Mouse (Mus musculus): ENCODE results near the gene Oxsm. TPM values are rescaled to one million over a fixed set of nuclear protein-coding genes. Genes with fewer than 3 reads are reported as not detected.

The Oxsm gene
- polyA plus RNA-seq (2021; fragmentation: Nextera tagmentation), result 6.2 and 9.4 TPM in 2 replicates
- long read RNA-seq, experiment 1, partial matches to known transcripts, result 1 of 2 reads
- long read RNA-seq, experiment 1, other reads (novel, unspliced or antisense), result 1 of 2 reads
- long read RNA-seq, experiment 2, partial matches to known transcripts, result 0 of 1 reads
- long read RNA-seq, experiment 2, other reads (novel, unspliced or antisense), result 0 of 1 reads

DNA sequence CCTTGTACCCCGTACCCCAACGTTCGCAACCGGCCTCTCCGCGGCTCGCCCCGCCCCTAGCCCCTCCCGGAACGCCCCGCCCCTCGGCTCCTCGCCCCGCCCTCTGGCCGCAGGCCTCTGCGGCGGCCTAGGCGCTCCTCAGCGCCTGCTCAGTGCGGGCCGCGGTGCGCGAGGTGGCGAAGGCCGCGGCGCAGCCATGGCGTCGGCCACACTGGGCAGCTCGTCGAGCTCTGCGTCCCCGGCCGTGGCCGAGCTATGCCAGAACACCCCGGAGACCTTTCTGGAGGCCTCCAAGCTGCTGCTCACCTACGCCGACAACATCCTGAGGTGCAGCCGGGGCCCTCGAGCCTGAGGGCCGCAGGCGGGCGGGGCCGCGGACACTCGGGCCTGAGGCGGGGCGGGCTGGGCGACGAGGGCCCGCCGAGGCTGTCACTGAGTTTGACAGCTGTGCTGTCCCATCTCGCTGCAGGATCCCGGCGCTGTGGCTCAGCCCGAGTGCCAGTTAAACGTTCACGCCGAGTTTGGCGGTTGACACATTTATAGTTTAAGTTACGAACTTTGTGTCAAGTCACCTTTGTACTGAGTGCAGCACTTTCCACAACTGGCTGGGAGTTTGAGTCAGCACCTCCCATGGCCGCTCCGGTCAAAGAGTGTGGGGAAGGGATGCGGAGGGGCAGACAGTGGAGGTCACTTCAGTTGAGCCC is at the start of gene Oxsm, which contains the start of gene Ngly1:
Gene Oxsm (minus strand): TSS at position 638 of the 704 bp plus-strand sequence.
Gene Ngly1 (plus strand): TSS at position 110 of the 704 bp plus-strand sequence.

Other genes starting within 250 kb of the Oxsm start
- gene Ngly1, start 528 bp downstream of the Oxsm start, polyA plus RNA-seq (2021; fragmentation: Nextera tagmentation), result 18.1 and 23.2 TPM in 2 replicates
- 9.8 and 13.3 TPM in 2 replicates for gene Top2b, start 115.4 kb upstream of the Oxsm start, polyA plus RNA-seq (2021; fragmentation: Nextera tagmentation)